Mouse (Mus musculus) small intestine, adult 2 months (tissue): ENCODE measurements around the gene Ttc39d. TPM values are rescaled to one million over a fixed set of nuclear protein-coding genes. Genes with fewer than 3 reads are reported as not detected.

Experiments used
- H3K27ac ChIP-seq: fragments of 200-500 bp; 2 replicates; pipeline ENCODE4 v1.5.1; 2012; ENCODE audit warnings: low read depth, low read length, control low read depth, inconsistent platforms; ENCODE audit not compliant: insufficient read depth
- H3K27me3 ChIP-seq: fragments of 200-500 bp; 2 replicates; pipeline ENCODE4 v1.6.1; 2012; ENCODE audit warnings: mild to moderate bottlenecking, moderate library complexity, low read length, inconsistent platforms; ENCODE audit not compliant: control insufficient read depth, insufficient read depth
- H3K36me3 ChIP-seq: fragments of 200-500 bp; 2 replicates; pipeline ENCODE4 v1.6.1; 2012; ENCODE audit warnings: mild to moderate bottlenecking, low read length, control low read depth, inconsistent platforms; ENCODE audit not compliant: control insufficient read depth, insufficient read depth
- H3K4me1 ChIP-seq: fragments of 200-500 bp; 2 replicates; pipeline ENCODE4 v1.6.1; 2012; ENCODE audit warnings: low read length, inconsistent platforms, mixed read lengths; ENCODE audit not compliant: control insufficient read depth, insufficient read depth, insufficient read length
- H3K4me3 ChIP-seq: fragments of 200-500 bp; 2 replicates; pipeline ENCODE4 v1.5.1; 2012; ENCODE audit warnings: low read depth, mild to moderate bottlenecking, control low read depth, inconsistent platforms, low read length, moderate library complexity
- CTCF ChIP-seq: fragments of 200-500 bp; IDR thresholded peaks from 2 replicates; pipeline ENCODE4 v1.5.1; 2012; ENCODE audit warnings: low read depth, mild to moderate bottlenecking, control low read depth, inconsistent platforms, low read length, moderate library complexity, mixed read lengths; ENCODE audit not compliant: insufficient replicate concordance, insufficient read length; ENCODE audit errors: extremely low read depth
- POLR2A ChIP-seq: fragments of 200-500 bp; IDR thresholded peaks from 2 replicates; pipeline ENCODE4 v1.6.1; 2012; ENCODE audit warnings: low read depth, mild to moderate bottlenecking, control low read depth, inconsistent platforms, low read length, moderate library complexity
- WGBS: fragments of 180-500 bp; shearing (Covaris S2); methylation state at CpG from one replicate; pipeline ENCODE4 v1.1.7; 2018; 5-methylcytosine and 5-hydroxymethylcytosine counted together
- polyA plus RNA-seq: library from polyadenylated mRNA; depleted of rRNA; stranded (reverse); fragments of >200 nt; gene quantifications from 2 replicates; pipeline ENCODE4 v1.2.3, GENCODE M21; 2012; rRNA removed

The Ttc39d gene
- polyA plus RNA-seq, 1 experiment = not detected

DNA sequence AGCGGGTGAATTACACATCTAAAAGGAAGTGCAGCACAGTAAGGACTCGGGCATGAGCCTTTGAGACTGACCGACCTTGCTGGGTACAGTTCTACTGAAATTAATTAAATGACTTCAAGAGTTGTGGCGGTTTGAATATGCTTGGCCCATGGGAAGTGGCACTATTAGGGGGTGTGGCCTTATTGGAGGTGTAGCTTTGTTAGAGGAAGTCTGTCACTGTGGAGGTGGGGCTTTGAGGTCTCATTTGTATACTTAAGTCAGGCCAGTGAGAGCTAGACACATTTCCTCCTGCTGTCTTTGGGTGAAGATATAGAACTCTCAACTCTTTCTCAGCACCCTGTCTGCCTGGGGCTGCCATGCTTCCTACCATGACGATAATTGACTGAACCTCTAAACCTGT lies 47.2 kb downstream of the Ttc39d start:
- TF ChIP-seq CTCF (no peak), POLR2A (no peak)
- H3K4me1 ChIP-seq = peaks cover 5% of the 10 kb centered on the region
- no peak overlapping the region for H3K27ac ChIP-seq
- H3K27me3 ChIP-seq = no peaks in the 10 kb centered on the region
- H3K36me3 ChIP-seq = peaks cover 58% of the 10 kb centered on the region
- H3K4me3 ChIP-seq = no peak overlapping the region
- 97% methylated on average over 5 of the region's 5 CpGs for WGBS

DNA sequence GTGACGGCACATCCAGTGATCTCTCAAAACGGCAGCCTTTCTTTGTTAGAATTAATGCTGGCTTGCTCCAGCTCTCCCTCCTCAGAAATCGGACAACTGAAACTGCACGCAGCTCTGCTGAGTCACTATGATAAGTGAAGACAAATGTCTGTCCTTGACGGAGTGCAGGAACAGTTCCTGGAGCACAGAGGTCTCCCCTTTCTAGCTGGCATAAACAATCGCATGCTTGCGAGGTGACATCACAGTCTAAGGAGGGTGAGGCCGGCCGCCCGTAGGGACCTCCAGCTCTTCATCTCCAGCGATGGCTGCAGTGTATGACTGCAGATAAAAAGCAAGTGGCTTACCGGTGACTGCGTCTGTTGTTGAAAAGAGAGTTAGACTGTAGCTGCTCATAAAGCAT lies 47.9 kb downstream of the Ttc39d start:
- no peak overlapping the region for H3K4me3 ChIP-seq
- H3K36me3 ChIP-seq = peaks cover 56% of the 10 kb centered on the region
- TF ChIP-seq POLR2A = no peak
- no peak for TF ChIP-seq CTCF
- WGBS = 45% methylated on average over 13 of the region's 13 CpGs
- no peaks in the 10 kb centered on the region for H3K27me3 ChIP-seq
- H3K27ac ChIP-seq = peak overlapping the region; percentile 59
- H3K4me1 ChIP-seq = peaks cover 5% of the 10 kb centered on the region

DNA sequence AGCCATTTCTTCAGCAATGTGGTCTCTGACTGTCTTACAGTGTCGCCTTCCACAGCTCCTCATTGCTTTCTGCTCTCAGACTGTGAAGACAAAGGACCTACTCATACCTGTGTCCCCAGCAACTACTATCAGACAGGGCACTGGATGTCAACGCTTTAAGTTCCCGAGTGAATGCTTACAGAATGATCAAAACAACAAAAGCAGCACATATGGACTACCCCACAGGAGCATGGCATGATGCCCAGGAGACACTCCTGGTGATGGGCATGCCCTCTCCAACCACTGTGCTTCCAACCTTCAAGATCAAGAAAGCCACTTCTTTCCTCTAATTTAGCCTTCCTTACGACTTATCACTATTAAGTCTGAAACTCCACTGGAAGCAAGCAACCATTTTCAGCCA lies 59.8 kb downstream of the Ttc39d start:
- 91% methylated on average over 4 of the region's 4 CpGs for WGBS
- no peak overlapping the region for H3K27ac ChIP-seq
- H3K36me3 ChIP-seq = peaks cover 62% of the 10 kb centered on the region
- H3K4me3 ChIP-seq = no peak overlapping the region
- H3K27me3 ChIP-seq = no peaks in the 10 kb centered on the region
- no peaks in the 10 kb centered on the region for H3K4me1 ChIP-seq
- TF ChIP-seq CTCF (no peak), POLR2A (no peak)

Other genes with a start within 250 kb of the Ttc39d start
- gene Hnrnpll, start 145.1 kb upstream of the Ttc39d start, polyA plus RNA-seq = 4.9 and 10.7 TPM in 2 replicates
- 24.1 and 67.4 TPM in 2 replicates for gene Galm, start 80.0 kb upstream of the Ttc39d start, polyA plus RNA-seq
- 8.1 and 16.2 TPM in 2 replicates for gene Srsf7, start 153 bp upstream of the Ttc39d start, polyA plus RNA-seq
- 0.62 and 1.2 TPM in 2 replicates for gene Gemin6, start 17.0 kb downstream of the Ttc39d start, polyA plus RNA-seq
- gene Morn2, start 82.7 kb downstream of the Ttc39d start, polyA plus RNA-seq = 0.66 and 0.72 TPM in 2 replicates
- gene Dhx57, start 83.0 kb downstream of the Ttc39d start, polyA plus RNA-seq = 2.1 and 4.6 TPM in 2 replicates
- gene Arhgef33, start 99.9 kb downstream of the Ttc39d start, polyA plus RNA-seq = 0.11 and 0.28 TPM in 2 replicates
- 0.87 TPM in 1 of 2 replicates, not detected in the other for gene Gm10190, start 166.1 kb downstream of the Ttc39d start, polyA plus RNA-seq